Mouse (Mus musculus) urinary bladder, postnatal 10 days (tissue): ENCODE data around the gene Vps35l.

Source experiments
- DNase-seq: peaks from one replicate; pipeline ENCODE4 v3.0.0; 2022; ENCODE audit warnings: low spot score

Vps35l gene

DNA sequence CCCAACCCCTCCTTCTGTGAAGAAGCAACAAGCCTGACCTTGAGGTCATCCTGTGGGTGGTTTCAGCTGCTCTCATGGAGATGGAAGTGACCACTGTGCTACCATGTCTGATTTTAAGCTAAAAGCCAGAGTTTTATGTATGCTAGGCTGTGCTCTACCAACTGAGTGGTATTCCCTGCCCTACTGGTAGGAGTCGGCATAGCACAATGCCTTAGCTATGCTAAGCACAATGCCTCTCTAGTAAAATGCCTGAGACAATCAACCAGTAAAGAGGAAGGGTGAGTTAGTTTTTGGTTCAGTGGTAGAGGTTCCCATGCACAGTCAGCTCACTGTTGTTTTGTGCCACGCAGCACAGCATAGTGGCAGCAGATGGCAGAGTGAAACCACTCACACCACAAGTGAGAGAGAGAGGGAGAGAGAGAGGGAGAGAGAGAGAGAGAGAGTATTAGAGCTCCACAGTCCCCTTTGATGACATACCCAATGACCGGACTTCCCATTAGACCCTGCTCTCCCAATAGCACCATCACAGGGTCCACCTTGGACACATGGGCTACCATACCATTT, 139.5 kb downstream of the Vps35l start:
- no peak for DNase-seq

DNA sequence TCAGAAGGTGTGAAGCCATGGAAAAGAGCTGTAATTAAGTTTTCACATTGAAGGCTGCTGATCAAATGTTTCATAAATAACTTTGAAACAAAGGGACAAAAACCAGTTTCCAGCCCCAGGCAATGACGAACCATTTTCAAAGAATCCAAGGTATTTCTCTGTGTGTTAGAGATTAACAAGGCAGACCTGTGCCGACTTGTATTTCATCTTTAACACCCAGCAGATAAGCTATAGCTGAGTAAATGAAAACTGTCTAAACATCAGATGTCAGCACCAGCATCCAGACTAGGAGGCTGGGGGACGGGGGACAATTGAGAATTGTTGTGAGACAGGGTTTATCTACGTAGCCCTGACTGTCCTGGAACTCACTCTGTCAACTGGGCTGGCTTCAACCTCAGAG, 143.9 kb downstream of the Vps35l start:
- DNase-seq: no peak

DNA sequence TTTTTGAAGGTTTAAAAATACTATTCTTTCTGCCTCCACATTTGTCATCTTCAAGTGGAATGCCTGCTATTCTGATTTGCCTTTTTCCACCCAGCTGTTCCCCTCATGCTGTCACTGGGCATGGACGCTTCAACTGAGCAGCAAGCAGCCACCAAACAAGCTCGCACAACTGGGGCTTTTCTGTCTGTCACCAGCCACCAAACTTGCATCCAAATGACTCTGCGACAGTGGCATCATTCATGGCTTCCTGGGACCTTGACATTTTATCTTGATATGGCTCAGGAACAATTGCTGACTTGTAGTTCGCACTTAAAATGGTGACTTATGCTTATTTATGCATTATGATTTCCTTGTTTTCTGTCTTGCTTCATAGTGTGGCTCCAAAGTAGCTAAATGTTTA, 144.9 kb downstream of the Vps35l start:
- no peak for DNase-seq

DNA sequence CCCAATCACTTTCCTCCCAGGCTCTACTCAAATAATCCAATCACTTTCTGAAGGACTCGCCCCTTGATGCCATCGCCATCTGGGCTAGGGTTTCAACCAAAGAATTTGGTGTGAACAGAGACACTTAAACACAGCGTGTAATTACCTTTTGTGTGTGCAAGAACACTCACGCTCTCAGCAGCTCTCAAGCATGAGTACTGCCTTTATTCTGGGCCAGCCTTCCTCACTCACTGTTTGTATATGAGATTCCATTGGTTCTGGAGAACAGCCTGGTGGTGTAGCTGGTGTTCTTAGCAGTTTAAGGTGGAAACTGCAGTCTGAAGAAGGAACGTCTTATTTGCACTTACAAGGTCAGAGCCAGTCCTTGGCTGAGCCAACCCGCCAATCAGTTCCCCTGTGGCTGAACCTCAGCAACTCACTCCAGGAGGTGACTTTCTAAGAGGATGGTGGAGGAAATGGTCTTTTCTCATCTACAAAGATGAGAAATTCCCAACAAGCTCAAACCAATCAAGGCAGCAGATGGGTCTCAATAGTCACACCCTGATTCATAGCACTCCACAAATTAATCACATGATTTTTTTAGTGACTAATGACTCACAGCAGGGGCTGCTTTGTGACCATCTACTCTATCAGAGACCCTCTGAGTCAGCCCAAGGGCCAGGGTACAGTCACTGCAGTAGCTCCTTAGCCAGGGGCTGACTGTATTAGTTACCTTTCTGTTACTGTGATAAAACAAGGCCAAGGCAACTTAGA, 147.5 kb downstream of the Vps35l start:
- no peak for DNase-seq

DNA sequence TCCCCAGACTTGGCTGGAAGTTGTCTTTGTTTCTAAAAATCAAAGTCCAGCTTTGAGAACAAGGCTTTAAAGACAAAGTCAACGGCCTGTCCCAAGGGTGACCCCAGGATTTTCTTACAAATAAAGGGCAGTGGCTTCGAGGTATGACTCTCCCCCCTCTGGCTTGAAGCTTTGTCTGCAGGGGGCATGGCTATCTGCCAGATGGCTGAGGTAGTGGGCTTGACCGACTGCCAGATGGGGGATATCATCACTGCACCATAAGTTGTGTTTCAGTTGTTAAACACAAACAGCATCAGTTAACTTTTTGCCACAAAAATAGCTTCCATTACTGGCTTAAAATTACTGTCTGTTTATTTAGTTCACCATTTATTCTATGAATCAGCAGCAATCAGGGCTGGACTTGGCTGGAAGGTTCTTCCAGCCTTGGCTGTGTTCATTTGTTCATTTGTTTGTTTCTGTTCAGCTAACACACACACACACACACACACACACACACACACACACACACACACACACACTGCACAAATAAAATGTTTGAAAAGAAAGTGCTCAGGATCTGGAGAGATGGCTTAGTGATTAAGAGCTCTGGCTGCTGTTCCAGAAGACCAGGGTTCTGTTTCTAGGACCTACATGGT, 149.1 kb downstream of the Vps35l start:
- no peak for DNase-seq
